Mouse (Mus musculus) retina, embryonic 14.5 days (tissue): ENCODE data around the gene Taf12.

Experiments used
- DNase-seq: peaks from one replicate; pipeline ENCODE4 v3.0.0-alpha.2; 2015; ENCODE audit warnings: low spot score

Gene Taf12

GRCm38 (mm10) chr4:132311209-132311608 lies 37.0 kb downstream of the Taf12 start:
- no peak for DNase-seq

GRCm38 (mm10) chr4:132311801-132312200 lies 37.6 kb downstream of the Taf12 start:
- DNase-seq: no peak

- no peak for DNase-seq
These were observed 38.5 kb downstream of the Taf12 start for GRCm38 (mm10) chr4:132312627-132313026.

- no peak for DNase-seq
These were observed 41.5 kb downstream of the Taf12 start for GRCm38 (mm10) chr4:132315711-132316110.

GRCm38 (mm10) chr4:132326481-132326880 lies 52.3 kb downstream of the Taf12 start:
- DNase-seq: no peak

GRCm38 (mm10) chr4:132328391-132328982 lies 54.3 kb downstream of the Taf12 start:
- DNase-seq: no peak

- DNase-seq: peak; percentile 94
These were observed 55.1 kb downstream of the Taf12 start, which contains the start of gene Trnau1ap for GRCm38 (mm10) chr4:132329115-132329834. TSS of gene Trnau1ap (minus strand) at chr4:132329538.

- no peak for DNase-seq
These were observed 55.7 kb downstream of the Taf12 start for GRCm38 (mm10) chr4:132329835-132330354.

- DNase-seq: no peak
These were observed 57.8 kb downstream of the Taf12 start for GRCm38 (mm10) chr4:132331960-132332359.

- no peak for DNase-seq
These were observed 58.7 kb downstream of the Taf12 start for GRCm38 (mm10) chr4:132332880-132333279.

GRCm38 (mm10) chr4:132338943-132339342 lies 64.8 kb downstream of the Taf12 start:
- DNase-seq: no peak

- DNase-seq: no peak
These were observed 67.3 kb downstream of the Taf12 start for GRCm38 (mm10) chr4:132341451-132341850.

- no peak for DNase-seq
These were observed 70.4 kb downstream of the Taf12 start for GRCm38 (mm10) chr4:132344403-132345134.
